Mouse (Mus musculus): ENCODE measurements around the gene Plac9a. TPM values are rescaled to one million over a fixed set of nuclear protein-coding genes. Genes with fewer than 3 reads are reported as not detected.
A peak's percentile ranks its signal among the peaks of the same experiment; 100 is the strongest.

The Plac9a gene
- polyA plus RNA-seq, 1 experiment: 1.6 TPM

GRCm38 (mm10) chr14:25867834-25868233, 35.1 kb downstream of the Plac9a start:
- WGBS: 71% methylated on average over 6 of the region's 6 CpGs
- no peak overlapping the region for H3K27ac ChIP-seq (ENCODE audit: insufficient read depth, low read length)
- peaks cover 7% of the 10 kb centered on the region; the same call in 1 of the 2 replicates for H3K36me3 ChIP-seq (ENCODE audit: control insufficient read depth, insufficient read depth, low read length)
- no peak for TF ChIP-seq CTCF (IDR thresholded peaks at IDR 0.05; ENCODE audit: extremely low read depth, insufficient read depth, insufficient read length, insufficient replicate concordance)
- no peak for TF ChIP-seq POLR2A (IDR thresholded peaks at IDR 0.05; ENCODE audit: low read depth, low read length)
- H3K27me3 ChIP-seq (ENCODE audit: control insufficient read depth, insufficient read depth, low read length): no peaks in the 10 kb centered on the region
- no peak for DNase-seq (ENCODE audit: low read depth in 1 of 2, low spot score in 2 of 2)
- no peak overlapping the region for H3K4me3 ChIP-seq (ENCODE audit: extremely low read depth, insufficient read depth, insufficient read length)
- H3K4me1 ChIP-seq (ENCODE audit: control insufficient read depth, insufficient read depth, insufficient read length): peaks cover 3% of the 10 kb centered on the region; the same call in 1 of the 2 replicates

GRCm38 (mm10) chr14:25866832-25867231, 36.1 kb downstream of the Plac9a start:
- no peak for DNase-seq (ENCODE audit: low read depth in 1 of 2, low spot score in 2 of 2)
- Histone ChIP-seq H3K27me3 (ENCODE audit: control insufficient read depth, insufficient read depth, low read length) (no peaks in the 10 kb centered on the region), H3K36me3 (ENCODE audit: control insufficient read depth, insufficient read depth, low read length) (peaks cover 5% of the 10 kb centered on the region; the same call in 1 of the 2 replicates), H3K4me3 (ENCODE audit: extremely low read depth, insufficient read depth, insufficient read length) (no peak overlapping the region), H3K27ac (ENCODE audit: insufficient read depth, low read length) (no peak overlapping the region), H3K4me1 (ENCODE audit: control insufficient read depth, insufficient read depth, insufficient read length) (peaks cover 3% of the 10 kb centered on the region; the same call in 1 of the 2 replicates)
- 84% methylated on average over 11 of the region's 11 CpGs for WGBS
- TF ChIP-seq CTCF (IDR thresholded peaks at IDR 0.05; ENCODE audit: extremely low read depth, insufficient read depth, insufficient read length, insufficient replicate concordance) (no peak), POLR2A (IDR thresholded peaks at IDR 0.05; ENCODE audit: low read depth, low read length) (no peak)

GRCm38 (mm10) chr14:25866384-25866783, 36.5 kb downstream of the Plac9a start:
- no peak for DNase-seq (ENCODE audit: low read depth in 1 of 2, low spot score in 2 of 2)
- no peak for TF ChIP-seq POLR2A (IDR thresholded peaks at IDR 0.05; ENCODE audit: low read depth, low read length)
- TF ChIP-seq CTCF (IDR thresholded peaks at IDR 0.05; ENCODE audit: extremely low read depth, insufficient read depth, insufficient read length, insufficient replicate concordance): no peak
- Histone ChIP-seq H3K4me1 (ENCODE audit: control insufficient read depth, insufficient read depth, insufficient read length) (peaks cover 3% of the 10 kb centered on the region; the same call in 1 of the 2 replicates), H3K27ac (ENCODE audit: insufficient read depth, low read length) (no peak overlapping the region), H3K36me3 (ENCODE audit: control insufficient read depth, insufficient read depth, low read length) (peaks cover 5% of the 10 kb centered on the region; the same call in 1 of the 2 replicates), H3K27me3 (ENCODE audit: control insufficient read depth, insufficient read depth, low read length) (no peaks in the 10 kb centered on the region), H3K4me3 (ENCODE audit: extremely low read depth, insufficient read depth, insufficient read length) (no peak overlapping the region)
- 91% methylated on average over 6 of the region's 6 CpGs for WGBS

- H3K36me3 ChIP-seq (ENCODE audit: control insufficient read depth, insufficient read depth, low read length): peaks cover 4% of the 10 kb centered on the region; the same call in 1 of the 2 replicates
- no peak for TF ChIP-seq CTCF (IDR thresholded peaks at IDR 0.05; ENCODE audit: extremely low read depth, insufficient read depth, insufficient read length, insufficient replicate concordance)
- TF ChIP-seq POLR2A (IDR thresholded peaks at IDR 0.05; ENCODE audit: low read depth, low read length): no peak
- peaks cover 3% of the 10 kb centered on the region; the same call in 1 of the 2 replicates for H3K4me1 ChIP-seq (ENCODE audit: control insufficient read depth, insufficient read depth, insufficient read length)
- H3K4me3 ChIP-seq (ENCODE audit: extremely low read depth, insufficient read depth, insufficient read length): no peak overlapping the region
- DNase-seq (ENCODE audit: low read depth in 1 of 2, low spot score in 2 of 2): no peak
- no peaks in the 10 kb centered on the region for H3K27me3 ChIP-seq (ENCODE audit: control insufficient read depth, insufficient read depth, low read length)
- WGBS: 83% methylated on average over 5 of the region's 5 CpGs
- no peak overlapping the region for H3K27ac ChIP-seq (ENCODE audit: insufficient read depth, low read length)
Observed at GRCm38 (mm10) chr14:25865251-25865650, 37.6 kb downstream of the Plac9a start.

- Histone ChIP-seq H3K27ac (ENCODE audit: insufficient read depth, low read length) (no peak overlapping the region), H3K4me1 (ENCODE audit: control insufficient read depth, insufficient read depth, insufficient read length) (peaks cover 3% of the 10 kb centered on the region; the same call in 1 of the 2 replicates), H3K36me3 (ENCODE audit: control insufficient read depth, insufficient read depth, low read length) (no peaks in the 10 kb centered on the region), H3K4me3 (ENCODE audit: extremely low read depth, insufficient read depth, insufficient read length) (no peak overlapping the region), H3K27me3 (ENCODE audit: control insufficient read depth, insufficient read depth, low read length) (no peaks in the 10 kb centered on the region)
- DNase-seq (ENCODE audit: low read depth in 1 of 2, low spot score in 2 of 2): no peak
- TF ChIP-seq POLR2A (IDR thresholded peaks at IDR 0.05; ENCODE audit: low read depth, low read length) (no peak), CTCF (IDR thresholded peaks at IDR 0.05; ENCODE audit: extremely low read depth, insufficient read depth, insufficient read length, insufficient replicate concordance) (no peak)
- WGBS: 70% methylated on average over 2 of the region's 2 CpGs
Observed at GRCm38 (mm10) chr14:25863721-25864120, 39.2 kb downstream of the Plac9a start.

GRCm38 (mm10) chr14:25861771-25862530, 40.9 kb downstream of the Plac9a start:
- Histone ChIP-seq H3K27ac (ENCODE audit: insufficient read depth, low read length) (no peak overlapping the region), H3K4me3 (ENCODE audit: extremely low read depth, insufficient read depth, insufficient read length) (no peak overlapping the region), H3K27me3 (ENCODE audit: control insufficient read depth, insufficient read depth, low read length) (no peaks in the 10 kb centered on the region), H3K4me1 (ENCODE audit: control insufficient read depth, insufficient read depth, insufficient read length) (peaks cover 13% of the 10 kb centered on the region; the same call in 1 of the 2 replicates), H3K36me3 (ENCODE audit: control insufficient read depth, insufficient read depth, low read length) (no peaks in the 10 kb centered on the region)
- TF ChIP-seq POLR2A (IDR thresholded peaks at IDR 0.05; ENCODE audit: low read depth, low read length) (no peak), CTCF (IDR thresholded peaks at IDR 0.05; ENCODE audit: extremely low read depth, insufficient read depth, insufficient read length, insufficient replicate concordance) (no peak)
- no peak for DNase-seq (ENCODE audit: low read depth in 1 of 2, low spot score in 2 of 2)
- 52% methylated on average over 13 of the region's 13 CpGs for WGBS

GRCm38 (mm10) chr14:25857940-25858339, 45.0 kb downstream of the Plac9a start:
- Histone ChIP-seq H3K36me3 (ENCODE audit: control insufficient read depth, insufficient read depth, low read length) (no peaks in the 10 kb centered on the region), H3K4me3 (ENCODE audit: extremely low read depth, insufficient read depth, insufficient read length) (no peak overlapping the region), H3K27ac (ENCODE audit: insufficient read depth, low read length) (peak overlapping the region; percentile 11; the same call in 1 of the 2 replicates), H3K4me1 (ENCODE audit: control insufficient read depth, insufficient read depth, insufficient read length) (peaks cover 36% of the 10 kb centered on the region; the same call in 1 of the 2 replicates), H3K27me3 (ENCODE audit: control insufficient read depth, insufficient read depth, low read length) (no peaks in the 10 kb centered on the region)
- no peak for TF ChIP-seq CTCF (IDR thresholded peaks at IDR 0.05; ENCODE audit: extremely low read depth, insufficient read depth, insufficient read length, insufficient replicate concordance)
- no peak for TF ChIP-seq POLR2A (IDR thresholded peaks at IDR 0.05; ENCODE audit: low read depth, low read length)
- WGBS: 35% methylated on average over 8 of the region's 8 CpGs
- DNase-seq (ENCODE audit: low read depth in 1 of 2, low spot score in 2 of 2): no peak

Measured in spleen, adult 2 months (tissue).